Mouse (Mus musculus) small intestine, adult 2 months (tissue): ENCODE results near the gene Zdhhc4.

ENCODE experiments used
- CTCF ChIP-seq: fragments of 200-500 bp; IDR thresholded peaks from 2 replicates; pipeline ENCODE4 v1.5.1; 2012; ENCODE audit warnings: low read depth, mild to moderate bottlenecking, control low read depth, inconsistent platforms, low read length, moderate library complexity, mixed read lengths; ENCODE audit not compliant: insufficient replicate concordance, insufficient read length; ENCODE audit errors: extremely low read depth
- POLR2A ChIP-seq: fragments of 200-500 bp; IDR thresholded peaks from 2 replicates; pipeline ENCODE4 v1.6.1; 2012; ENCODE audit warnings: low read depth, mild to moderate bottlenecking, control low read depth, inconsistent platforms, low read length, moderate library complexity

- TF ChIP-seq POLR2A (no peak), CTCF (no peak)
Observed at GRCm38 (mm10) chr5:143275761-143276160, 53.3 kb downstream of the Zdhhc4 start.
